Mouse (Mus musculus) liver, embryonic 11.5 days (tissue): ENCODE measurements around the gene Sept8. TPM values are rescaled to one million over a fixed set of nuclear protein-coding genes. Genes with fewer than 3 reads are reported as not detected.

Source experiments
- ATAC-seq: fragments of 200-750 bp; cut with Nextera tagmentation; replicated peaks from 2 replicates; pipeline ENCODE4 v1.8.0; 2017; ENCODE audit warnings: moderate number of reproducible peaks, mild to moderate bottlenecking, moderate TSS enrichment, moderate library complexity; ENCODE audit not compliant: low FRiP score
- DNase-seq: peaks from one replicate; pipeline ENCODE4 v3.0.0-alpha.2; 2017; ENCODE audit warnings: low spot score
- H3K27ac ChIP-seq: fragments of 300-500 bp; sonication (generic); 2 replicates; pipeline ENCODE4 v1.5.1; 2014; ENCODE audit warnings: mild to moderate bottlenecking, low read depth, low read length, control low read depth
- H3K27me3 ChIP-seq: fragments of 300-500 bp; sonication (generic); replicated peaks from 2 replicates; pipeline ENCODE4 v1.6.1; 2014; ENCODE audit warnings: low read length, mixed read lengths; ENCODE audit not compliant: control insufficient read depth, insufficient read depth
- H3K36me3 ChIP-seq: fragments of 300-500 bp; sonication (generic); 2 replicates; pipeline ENCODE4 v1.6.1; 2014; ENCODE audit warnings: mild to moderate bottlenecking, low read length, moderate library complexity, mixed read lengths; ENCODE audit not compliant: control insufficient read depth, insufficient read depth
- H3K4me1 ChIP-seq: fragments of 300-500 bp; sonication (generic); replicated peaks from 2 replicates; pipeline ENCODE4 v1.6.1; 2014; ENCODE audit warnings: low read length, mixed read lengths; ENCODE audit not compliant: control insufficient read depth, insufficient read depth
- H3K4me2 ChIP-seq: fragments of 300-500 bp; sonication (generic); 2 replicates; pipeline ENCODE4 v1.6.1; 2014; ENCODE audit warnings: mild to moderate bottlenecking, control low read depth, moderate library complexity
- H3K4me3 ChIP-seq: fragments of 300-500 bp; sonication (generic); 2 replicates; pipeline ENCODE4 v1.5.1; 2014; ENCODE audit warnings: low read depth, low read length, control low read depth
- H3K9ac ChIP-seq: fragments of 300-500 bp; sonication (generic); 2 replicates; pipeline ENCODE4 v1.6.1; 2014; ENCODE audit warnings: low read depth, low read length, control low read depth
- H3K9me3 ChIP-seq: fragments of 300-500 bp; sonication (generic); 2 replicates; pipeline ENCODE4 v1.6.1; 2016; ENCODE audit warnings: low read length, inconsistent platforms, mixed read lengths; ENCODE audit not compliant: control insufficient read depth
- WGBS: fragments of 180-500 bp; shearing (Covaris S2); extraction: QIAGEN DNeasy Blood & Tissue Kit; methylation state at CpG from one replicate; pipeline ENCODE4 v1.1.7; 2014; 5-methylcytosine and 5-hydroxymethylcytosine counted together
- polyA plus RNA-seq: library from polyadenylated mRNA; unstranded; fragments of >200 nt; fragmentation: Nextera tagmentation; extraction: Ambion mirVana; gene quantifications from 2 replicates; pipeline ENCODE4 v1.2.1, GENCODE M21; 2014

The Sept8 gene
- polyA plus RNA-seq, 1 experiment from 2014 or later, result 43.4 TPM

GRCm38 (mm10) chr11:53479171-53479782 is 39.8 kb upstream of the Sept8 start:
- H3K9ac ChIP-seq, result peak overlapping the region; percentile 10
- peaks cover 33% of the 10 kb centered on the region for H3K4me1 ChIP-seq
- 2% methylated on average over 62 of the region's 62 CpGs for WGBS
- H3K4me2 ChIP-seq, result peak overlapping the region; percentile 92
- no peak overlapping the region for H3K27ac ChIP-seq
- H3K4me3 ChIP-seq, result peak overlapping the region; percentile 62
- no peaks in the 10 kb centered on the region for H3K9me3 ChIP-seq
- no peak for ATAC-seq
- peaks cover 54% of the 10 kb centered on the region for H3K27me3 ChIP-seq
- no peaks in the 10 kb centered on the region for H3K36me3 ChIP-seq
- peak; percentile 56 for DNase-seq

GRCm38 (mm10) chr11:53479783-53480301 is 39.2 kb upstream of the Sept8 start, which contains the start of the genes Gm9945 and Sowaha:
Gene Gm9945 (plus strand): TSS chr11:53480166.
Gene Sowaha (minus strand): TSS chr11:53480274.
- H3K27me3 ChIP-seq, result peaks cover 49% of the 10 kb centered on the region
- H3K27ac ChIP-seq, result peak within 1 kb of the TSS; percentile 40; the same call in 1 of the 2 replicates
- DNase-seq (peak; percentile 59), ATAC-seq (0 out of 2 replicates have a peak, but pooled peaks have one; percentile 22)
- H3K4me3 ChIP-seq, result peak within 1 kb of the TSS; percentile 62
- H3K4me1 ChIP-seq, result peaks cover 33% of the 10 kb centered on the region
- 3% methylated on average over 40 of the region's 40 CpGs for WGBS
- H3K9me3 ChIP-seq, result no peaks in the 10 kb centered on the region
- peak within 1 kb of the TSS; percentile 10 for H3K9ac ChIP-seq
- no peaks in the 10 kb centered on the region for H3K36me3 ChIP-seq
- H3K4me2 ChIP-seq, result peak within 1 kb of the TSS; percentile 92

GRCm38 (mm10) chr11:53481088-53481730 is 37.8 kb upstream of the Sept8 start:
- peaks cover 33% of the 10 kb centered on the region for H3K4me1 ChIP-seq
- no peaks in the 10 kb centered on the region for H3K36me3 ChIP-seq
- peaks cover 37% of the 10 kb centered on the region for H3K27me3 ChIP-seq
- H3K4me2 ChIP-seq, result peak overlapping the region; percentile 92
- DNase-seq, result no peak
- H3K9me3 ChIP-seq, result no peaks in the 10 kb centered on the region
- H3K9ac ChIP-seq, result peak overlapping the region; percentile 13; the same call in 1 of the 2 replicates
- peak overlapping the region; percentile 77 for H3K27ac ChIP-seq
- peak; percentile 83 for ATAC-seq
- no peak overlapping the region for H3K4me3 ChIP-seq
- WGBS, result 48% methylated on average over 4 of the region's 4 CpGs

GRCm38 (mm10) chr11:53483159-53483891 is 35.7 kb upstream of the Sept8 start:
- 32% methylated on average over 9 of the region's 9 CpGs for WGBS
- no peak for DNase-seq
- H3K27me3 ChIP-seq, result peaks cover 34% of the 10 kb centered on the region
- peak overlapping the region; percentile 52 for H3K9ac ChIP-seq
- H3K4me3 ChIP-seq, result no peak overlapping the region
- no peaks in the 10 kb centered on the region for H3K9me3 ChIP-seq
- H3K36me3 ChIP-seq, result no peaks in the 10 kb centered on the region
- H3K4me1 ChIP-seq, result peaks cover 38% of the 10 kb centered on the region
- ATAC-seq, result peak; percentile 82
- peak overlapping the region; percentile 55 for H3K4me2 ChIP-seq
- peak overlapping the region; percentile 90 for H3K27ac ChIP-seq

- peaks cover 20% of the 10 kb centered on the region for H3K4me1 ChIP-seq
- no peak overlapping the region for H3K4me3 ChIP-seq
- peaks cover 13% of the 10 kb centered on the region for H3K27me3 ChIP-seq
- 37% methylated on average over 3 of the region's 3 CpGs for WGBS
- H3K36me3 ChIP-seq, result no peaks in the 10 kb centered on the region
- no peak overlapping the region for H3K4me2 ChIP-seq
- no peak overlapping the region for H3K9ac ChIP-seq
- no peak for DNase-seq
- H3K27ac ChIP-seq, result no peak overlapping the region
- no peak for ATAC-seq
- no peaks in the 10 kb centered on the region for H3K9me3 ChIP-seq
Measured at GRCm38 (mm10) chr11:53485719-53486118, 33.3 kb upstream of the Sept8 start.

GRCm38 (mm10) chr11:53486351-53486750 is 32.7 kb upstream of the Sept8 start:
- Histone ChIP-seq H3K36me3 (no peaks in the 10 kb centered on the region), H3K4me1 (peaks cover 20% of the 10 kb centered on the region), H3K9me3 (no peaks in the 10 kb centered on the region), H3K9ac (no peak overlapping the region), H3K27ac (no peak overlapping the region), H3K4me3 (no peak overlapping the region), H3K4me2 (no peak overlapping the region), H3K27me3 (peaks cover 13% of the 10 kb centered on the region)
- DNase-seq (no peak), ATAC-seq (no peak)
- 79% methylated on average over 3 of the region's 3 CpGs for WGBS

- Histone ChIP-seq H3K4me1 (peaks cover 19% of the 10 kb centered on the region), H3K27ac (no peak overlapping the region), H3K9me3 (no peaks in the 10 kb centered on the region), H3K9ac (no peak overlapping the region), H3K27me3 (peaks cover 13% of the 10 kb centered on the region), H3K4me3 (peak overlapping the region; percentile 10; the same call in 1 of the 2 replicates), H3K36me3 (no peaks in the 10 kb centered on the region), H3K4me2 (peak overlapping the region; percentile 56)
- DNase-seq, result no peak
- ATAC-seq, result no peak; the same call in 1 of the 2 replicates
- 13% methylated on average over 27 of the region's 27 CpGs for WGBS
Measured at GRCm38 (mm10) chr11:53486822-53487594, 32.0 kb upstream of the Sept8 start.

GRCm38 (mm10) chr11:53489007-53489406 is 30.1 kb upstream of the Sept8 start:
- no peak for DNase-seq
- H3K9ac ChIP-seq, result no peak overlapping the region
- WGBS, result 96% methylated on average over 5 of the region's 5 CpGs
- no peak for ATAC-seq
- peaks cover 13% of the 10 kb centered on the region for H3K27me3 ChIP-seq
- no peak overlapping the region for H3K4me3 ChIP-seq
- no peak overlapping the region for H3K27ac ChIP-seq
- H3K9me3 ChIP-seq, result no peaks in the 10 kb centered on the region
- peaks cover 12% of the 10 kb centered on the region for H3K4me1 ChIP-seq
- H3K4me2 ChIP-seq, result no peak overlapping the region
- no peaks in the 10 kb centered on the region for H3K36me3 ChIP-seq
